Mouse (Mus musculus) ES-E14 (cell line): ENCODE results near the gene Nek6. TPM values are rescaled to one million over a fixed set of nuclear protein-coding genes. Genes with fewer than 3 reads are reported as not detected.

Source experiments
- DNase-seq: peaks from one replicate; pipeline ENCODE4 v3.0.0-alpha.2; 2013; ENCODE audit warnings: low read depth, low spot score
- H3K27ac ChIP-seq: 2 replicates; pipeline ENCODE4 v1.5.1; 2012; ENCODE audit warnings: low read depth, mild to moderate bottlenecking, low read length, moderate library complexity, mixed read lengths; ENCODE audit not compliant: poor library complexity, insufficient read depth, severe bottlenecking
- H3K36me3 ChIP-seq: 2 replicates; pipeline ENCODE4 v1.6.1; 2012; ENCODE audit warnings: mild to moderate bottlenecking, low read length, moderate library complexity, mixed read lengths; ENCODE audit not compliant: control insufficient read depth, poor library complexity, insufficient read depth, severe bottlenecking
- H3K4me1 ChIP-seq, 2 experiments: fragments of 150-350 bp in 1 of 2; sonication (generic) in 1 of 2; 2 replicates each; pipeline ENCODE4 v1.6.1; 2012; ENCODE audit warnings: low read length in 2 of 2, mild to moderate bottlenecking in 1 of 2, mixed read lengths in 1 of 2; ENCODE audit not compliant: control insufficient read depth in 2 of 2, insufficient read depth in 2 of 2, poor library complexity in 1 of 2
- H3K4me3 ChIP-seq, 2 experiments: fragments of 150-350 bp in 1 of 2; sonication (generic) in 1 of 2; 2 replicates each; pipeline ENCODE4 v1.5.1; 2012; ENCODE audit warnings: low read length in 2 of 2, low read depth in 1 of 2, mild to moderate bottlenecking in 1 of 2, mixed read lengths in 1 of 2; ENCODE audit not compliant: insufficient read depth in 1 of 2, poor library complexity in 1 of 2, severe bottlenecking in 1 of 2
- H3K9ac ChIP-seq: 2 replicates; pipeline ENCODE4 v1.6.1; 2012; ENCODE audit warnings: low read depth, mild to moderate bottlenecking, low read length, mixed read lengths; ENCODE audit not compliant: poor library complexity, insufficient read depth, severe bottlenecking
- H3K9me3 ChIP-seq: fragments of 150-350 bp; sonication (generic); 2 replicates; pipeline ENCODE4 v1.6.1; 2012; ENCODE audit warnings: low read depth, mild to moderate bottlenecking, low read length; ENCODE audit not compliant: control insufficient read depth, insufficient read depth
- CHD2 ChIP-seq: IDR thresholded peaks from 2 replicates; pipeline ENCODE4 v1.6.1; 2014; ENCODE audit warnings: mild to moderate bottlenecking, low read depth, low read length, inconsistent platforms
- HCFC1 ChIP-seq: IDR thresholded peaks from 2 replicates; pipeline ENCODE4 v1.6.1; 2012; ENCODE audit warnings: low read length, inconsistent platforms, borderline replicate concordance; ENCODE audit not compliant: insufficient read depth
- MAFK ChIP-seq: IDR thresholded peaks from 2 replicates; pipeline ENCODE4 v1.6.1; 2014; ENCODE audit warnings: mild to moderate bottlenecking, low read depth, low read length, inconsistent platforms; ENCODE audit not compliant: insufficient read depth
- ZC3H11A ChIP-seq: IDR thresholded peaks from 2 replicates; pipeline ENCODE4 v1.6.1; 2012; ENCODE audit warnings: low read depth, mild to moderate bottlenecking, inconsistent platforms, low read length, borderline replicate concordance
- ZNF384 ChIP-seq: IDR thresholded peaks from 2 replicates; pipeline ENCODE4 v1.6.1; 2012; ENCODE audit warnings: low read depth, low read length, inconsistent platforms
- in situ Hi-C, 2 experiments: fragments of 600-800 bp; cut with MboI; formaldehyde crosslinking; loops; one replicate each; pipeline ENCODE4 v1.15.1; 2025; ENCODE audit warnings: low sequenced_read_pairs in 2 of 2, inconsistent platforms in 1 of 2; ENCODE audit not compliant: unreplicated experiment in 2 of 2
- total RNA-seq: library from RNA; depleted of rRNA; stranded (reverse); fragments of 300-350 nt; gene quantifications from 2 replicates; pipeline ENCODE4 v1.2.3, GENCODE M21; 2012

The Nek6 gene
- total RNA-seq, 1 experiment = 16.9 TPM

DNA sequence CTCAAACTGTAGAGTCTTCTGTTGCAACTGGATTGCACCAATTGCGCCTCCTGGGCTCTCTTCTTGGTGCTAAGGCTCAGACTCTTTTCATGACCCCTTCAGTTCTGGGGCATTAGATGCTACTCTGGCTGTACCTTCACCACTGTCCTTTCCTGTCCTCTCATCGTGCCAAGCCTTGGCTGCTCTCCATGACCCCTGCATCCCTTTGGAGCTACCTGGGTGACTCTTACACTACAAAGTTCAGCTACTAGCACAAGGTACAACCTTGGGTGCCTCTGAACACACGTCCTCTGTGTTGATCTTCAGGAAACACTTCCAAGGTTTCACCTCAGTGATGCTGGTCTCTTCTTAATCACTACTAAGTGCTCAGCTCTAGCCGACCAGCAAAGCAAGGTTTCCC lies 51.2 kb downstream of the Nek6 start:
- Histone ChIP-seq H3K27ac (no peak overlapping the region), H3K9ac (no peak overlapping the region), H3K4me3 (no peak overlapping the region), H3K9me3 (no peaks in the 10 kb centered on the region), H3K4me1 (peaks cover 3 to 9% of the 10 kb centered on the region in 2 experiments; a peak in 2 of 4 replicates), H3K36me3 (peaks cover 18% of the 10 kb centered on the region; the same call in 1 of the 2 replicates)
- TF ChIP-seq CHD2 = no peak
- TF ChIP-seq ZNF384 = no peak
- TF ChIP-seq MAFK = no peak
- TF ChIP-seq HCFC1 = no peak
- TF ChIP-seq ZC3H11A = no peak
- DNase-seq = no peak
- in situ Hi-C loops = no loop called here

DNA sequence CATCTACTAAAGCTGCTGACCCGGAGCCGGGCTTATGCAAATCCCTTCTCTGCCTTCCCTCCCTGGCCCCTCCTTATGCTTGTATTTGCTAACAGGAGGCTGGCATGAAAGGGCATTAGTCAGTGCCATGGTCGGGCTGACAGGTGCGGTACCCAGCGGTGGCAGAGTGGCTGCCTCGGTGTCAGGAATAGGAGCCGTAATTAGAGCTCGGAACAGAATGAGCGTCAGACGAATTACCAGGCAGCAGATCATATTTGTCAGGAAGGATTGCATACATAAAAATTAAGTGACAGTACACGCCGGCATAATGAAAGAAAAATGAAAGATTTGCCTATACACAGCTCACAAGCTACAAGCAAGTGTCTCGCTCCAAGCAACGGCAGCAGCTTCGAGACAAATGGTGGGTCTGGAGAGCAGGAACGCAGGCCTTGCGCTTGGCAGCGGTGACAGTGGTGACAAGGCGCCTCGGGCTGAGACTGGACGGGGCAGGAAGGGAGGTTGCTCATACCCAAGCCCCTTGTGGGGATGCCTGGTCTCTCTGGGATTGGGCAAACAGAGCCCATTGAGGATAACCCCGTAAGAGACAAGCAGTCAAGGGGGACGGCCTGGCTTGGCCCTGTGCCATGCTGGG lies 60.6 kb downstream of the Nek6 start:
- H3K9ac ChIP-seq = no peak overlapping the region
- DNase-seq = no peak
- TF ChIP-seq ZNF384 (no peak), ZC3H11A (no peak), CHD2 (no peak), HCFC1 (no peak), MAFK (no peak)
- H3K9me3 ChIP-seq = no peaks in the 10 kb centered on the region
- peaks cover 18% of the 10 kb centered on the region; the same call in 1 of the 2 replicates for H3K36me3 ChIP-seq
- H3K27ac ChIP-seq = no peak overlapping the region
- H3K4me1 ChIP-seq = no peaks in the 10 kb centered on the region
- in situ Hi-C loops = no loop called here
- no peak overlapping the region for H3K4me3 ChIP-seq

- Histone ChIP-seq H3K9ac (no peak overlapping the region), H3K9me3 (no peaks in the 10 kb centered on the region), H3K4me3 (no peak overlapping the region), H3K36me3 (peaks cover 16% of the 10 kb centered on the region; the same call in 1 of the 2 replicates), H3K4me1 (peaks cover 0 to 4% of the 10 kb centered on the region in 2 experiments; a peak in 1 of 4 replicates), H3K27ac (no peak overlapping the region)
- in situ Hi-C loops = no loop called here
- no peak for DNase-seq
- TF ChIP-seq CHD2 = no peak
- no peak for TF ChIP-seq MAFK
- no peak for TF ChIP-seq HCFC1
- no peak for TF ChIP-seq ZNF384
- TF ChIP-seq ZC3H11A = no peak
Measured at GRCm38 (mm10) chr2:38574697-38575096, 63.3 kb downstream of the Nek6 start.

DNA sequence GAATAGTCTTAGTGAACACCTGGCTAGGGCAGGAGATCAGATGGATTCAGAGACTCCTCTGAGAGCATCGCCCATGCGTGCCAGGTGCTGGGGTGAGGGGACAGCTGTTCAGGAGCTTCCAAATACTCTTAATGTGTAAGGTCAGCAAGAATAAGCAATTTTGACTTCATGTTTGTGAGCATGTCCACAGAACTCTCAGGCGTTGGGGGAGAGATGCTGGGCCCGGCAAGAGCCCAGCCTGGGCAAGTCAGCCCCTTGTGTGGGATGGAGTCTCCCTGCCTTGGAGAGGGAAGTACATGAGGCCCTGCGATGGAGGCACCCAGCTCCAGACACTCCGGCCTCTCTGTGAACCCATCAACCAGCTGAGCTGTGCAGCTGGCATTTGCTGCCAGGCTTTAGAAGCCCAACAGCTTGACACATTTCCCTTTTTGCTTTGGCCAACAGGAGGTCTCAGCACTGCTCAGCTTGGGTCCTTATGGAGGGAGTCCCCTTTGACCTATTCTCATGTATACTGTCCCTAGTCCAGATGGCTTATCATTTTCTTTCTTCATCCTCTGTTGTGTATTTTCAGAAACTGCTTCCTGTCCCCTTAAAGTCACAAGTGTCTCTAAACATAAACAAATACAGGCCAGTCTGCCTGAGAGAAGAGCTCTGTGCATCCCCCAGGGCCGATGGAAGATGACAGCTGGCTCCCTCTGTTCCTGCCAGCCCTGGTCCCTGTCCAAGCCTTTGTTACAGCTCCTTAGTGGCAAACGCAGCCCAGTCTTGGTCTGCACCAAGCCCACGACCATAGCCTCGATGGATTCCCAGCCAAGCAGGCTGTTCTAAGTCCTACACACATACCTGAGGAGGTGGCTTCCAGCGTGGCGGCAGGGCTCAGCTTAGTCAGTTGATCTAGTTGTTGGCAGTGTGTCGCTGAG lies 67.4 kb downstream of the Nek6 start:
- H3K27ac ChIP-seq = no peak overlapping the region
- peaks cover 9% of the 10 kb centered on the region; the same call in 1 of the 2 replicates for H3K36me3 ChIP-seq
- in situ Hi-C loops = no loop called here

More for the DNA sequence above, 67.4 kb downstream of the Nek6 start:
- no peaks in the 10 kb centered on the region for H3K9me3 ChIP-seq
- TF ChIP-seq ZNF384 (no peak), HCFC1 (no peak)
- H3K4me3 ChIP-seq = no peak overlapping the region
- H3K9ac ChIP-seq = no peak overlapping the region
- DNase-seq = no peak
- H3K4me1 ChIP-seq = peaks cover 0 to 7% of the 10 kb centered on the region in 2 experiments; a peak in 1 of 4 replicates
